ENCODE assay signal across 28 mouse cellular contexts in genomic region chr5:66384114-66384513, GRCm38 (mm10).
DNase-seq lines count a peak whose midpoint lies in the region; ATAC-seq lines count a peak whose summit lies in the region.
"Had no signal": no experiment of that assay in that cellular context is flagged by ENCODE, and none has a peak within 500 bp of the region (broad histone marks: within the 10 kb centered on the region; RNA-seq: fewer than 3 reads in every experiment).

No protein-coding gene starts in this region.

- WGBS in embryonic facial prominence, embryonic 14.5 days = 80% methylated on average over 5 of the region's 5 CpGs
- 88% methylated on average over 5 of the region's 5 CpGs for WGBS in embryonic facial prominence, embryonic 10.5 days
- 53% methylated on average over 5 of the region's 5 CpGs for WGBS in kidney, embryonic 14.5 days
- 81% methylated on average over 5 of the region's 5 CpGs for WGBS in midbrain, embryonic 13.5 days
- 83% methylated on average over 5 of the region's 5 CpGs for WGBS in midbrain, embryonic 15.5 days
- WGBS in neural tube, embryonic 15.5 days = 75% methylated on average over 5 of the region's 5 CpGs

- no peaks in the 10 kb centered on the region for H3K27me3 ChIP-seq in embryonic facial prominence, embryonic 14.5 days (replicated peaks; ENCODE audit: control insufficient read depth, insufficient read depth, low read length)
- no peaks in the 10 kb centered on the region for H3K27me3 ChIP-seq in embryonic facial prominence, embryonic 10.5 days (replicated peaks; ENCODE audit: low read depth, poor library complexity, severe bottlenecking)
- no peaks in the 10 kb centered on the region for H3K27me3 ChIP-seq in kidney, embryonic 14.5 days (ENCODE audit: control insufficient read depth, insufficient read depth, low read length)
- no peaks in the 10 kb centered on the region for H3K27me3 ChIP-seq in midbrain, embryonic 13.5 days
- H3K27me3 ChIP-seq in midbrain, embryonic 15.5 days (replicated peaks) = no peaks in the 10 kb centered on the region
- no peaks in the 10 kb centered on the region for H3K27me3 ChIP-seq in neural tube, embryonic 15.5 days (replicated peaks)
- H3K27me3 ChIP-seq: CH12.LX; embryonic facial prominence, embryonic 12.5 days; heart, embryonic 12.5 days; intestine, embryonic 15.5 days; liver, embryonic 13.5 days; Patski had no signal

- no peaks in the 10 kb centered on the region for H3K4me1 ChIP-seq in embryonic facial prominence, embryonic 14.5 days (ENCODE audit: control insufficient read depth, insufficient read depth, low read length)
- peaks cover 11% of the 10 kb centered on the region; the same call in 1 of the 2 replicates for H3K4me1 ChIP-seq in embryonic facial prominence, embryonic 10.5 days
- no peaks in the 10 kb centered on the region for H3K4me1 ChIP-seq in kidney, embryonic 14.5 days (ENCODE audit: control insufficient read depth, insufficient read depth, low read length)
- H3K4me1 ChIP-seq in midbrain, embryonic 13.5 days (replicated peaks) = peaks cover 36% of the 10 kb centered on the region
- peaks cover 29% of the 10 kb centered on the region for H3K4me1 ChIP-seq in midbrain, embryonic 15.5 days
- peaks cover 54% of the 10 kb centered on the region for H3K4me1 ChIP-seq in neural tube, embryonic 15.5 days
- H3K4me1 ChIP-seq: embryonic facial prominence, embryonic 12.5 days; intestine, embryonic 15.5 days; liver, embryonic 13.5 days had no signal

- ATAC-seq in embryonic facial prominence, embryonic 14.5 days (ENCODE audit: low read depth) = peak; percentile 88
- peak; percentile 79 for ATAC-seq in kidney, embryonic 14.5 days (ENCODE audit: low FRiP score, low TSS enrichment)
- ATAC-seq in midbrain, embryonic 13.5 days = no peak
- ATAC-seq in midbrain, embryonic 15.5 days (replicated peaks) = no peak
- no peak for ATAC-seq in neural tube, embryonic 15.5 days (ENCODE audit: low FRiP score)
- ATAC-seq: forebrain, embryonic 16.5 days; intestine, embryonic 15.5 days had no signal

- H3K36me3 ChIP-seq in embryonic facial prominence, embryonic 14.5 days (ENCODE audit: control insufficient read depth, insufficient read depth, low read length) = 0 out of 2 replicates have a peak, but pooled peaks cover 3% of the 10 kb centered on the region
- H3K36me3 ChIP-seq in embryonic facial prominence, embryonic 10.5 days (replicated peaks) = no peaks in the 10 kb centered on the region
- 0 out of 2 replicates have a peak, but pooled peaks cover 8% of the 10 kb centered on the region for H3K36me3 ChIP-seq in kidney, embryonic 14.5 days (ENCODE audit: control insufficient read depth, insufficient read depth, low read length)
- no peaks in the 10 kb centered on the region for H3K36me3 ChIP-seq in midbrain, embryonic 13.5 days
- no peaks in the 10 kb centered on the region for H3K36me3 ChIP-seq in midbrain, embryonic 15.5 days (replicated peaks)
- H3K36me3 ChIP-seq in neural tube, embryonic 15.5 days = no peaks in the 10 kb centered on the region
- H3K36me3 ChIP-seq: embryonic facial prominence, embryonic 12.5 days; heart, embryonic 12.5 days; intestine, embryonic 15.5 days; liver, embryonic 13.5 days had no signal

- no peak overlapping the region for H3K27ac ChIP-seq in embryonic facial prominence, embryonic 14.5 days (replicated peaks; ENCODE audit: low read depth, low read length)
- no peak overlapping the region for H3K27ac ChIP-seq in embryonic facial prominence, embryonic 10.5 days (replicated peaks)
- H3K27ac ChIP-seq in kidney, embryonic 14.5 days (ENCODE audit: low read depth, low read length) = no peak overlapping the region
- 0 out of 2 replicates have a peak overlapping the region, but pooled peaks have one; percentile 41 for H3K27ac ChIP-seq in midbrain, embryonic 13.5 days
- H3K27ac ChIP-seq in midbrain, embryonic 15.5 days = no peak overlapping the region
- H3K27ac ChIP-seq in neural tube, embryonic 15.5 days (replicated peaks) = peak overlapping the region; percentile 66
- H3K27ac ChIP-seq: embryonic facial prominence, embryonic 12.5 days; gastrocnemius, adult 2 months; intestine, embryonic 15.5 days; liver, embryonic 13.5 days had no signal

- no peak overlapping the region for H3K9ac ChIP-seq in embryonic facial prominence, embryonic 14.5 days (ENCODE audit: low read depth, low read length)
- no peak overlapping the region for H3K9ac ChIP-seq in kidney, embryonic 14.5 days (ENCODE audit: low read depth, low read length)
- H3K9ac ChIP-seq in midbrain, embryonic 13.5 days (replicated peaks) = no peak overlapping the region
- H3K9ac ChIP-seq in midbrain, embryonic 15.5 days = no peak overlapping the region
- H3K9ac ChIP-seq in neural tube, embryonic 15.5 days (replicated peaks) = no peak overlapping the region
- H3K9ac ChIP-seq: embryonic facial prominence, embryonic 12.5 days; heart, embryonic 12.5 days; intestine, embryonic 15.5 days; liver, embryonic 13.5 days had no signal

- H3K4me3 ChIP-seq in embryonic facial prominence, embryonic 14.5 days (ENCODE audit: low read depth, low read length) = no peak overlapping the region
- H3K4me3 ChIP-seq in embryonic facial prominence, embryonic 10.5 days = no peak overlapping the region
- no peak overlapping the region for H3K4me3 ChIP-seq in kidney, embryonic 14.5 days (ENCODE audit: low read length)
- no peak overlapping the region for H3K4me3 ChIP-seq in midbrain, embryonic 13.5 days (replicated peaks)
- no peak overlapping the region for H3K4me3 ChIP-seq in midbrain, embryonic 15.5 days
- no peak overlapping the region for H3K4me3 ChIP-seq in neural tube, embryonic 15.5 days (replicated peaks)
- H3K4me3 ChIP-seq: embryonic facial prominence, embryonic 12.5 days; erythroblast, embryonic 14.5 days; gastrocnemius, adult 2 months; heart, embryonic 12.5 days; intestine, embryonic 15.5 days; liver, embryonic 13.5 days had no signal

- H3K9me3 ChIP-seq in embryonic facial prominence, embryonic 14.5 days (ENCODE audit: control insufficient read depth, low read length) = no peaks in the 10 kb centered on the region
- no peaks in the 10 kb centered on the region for H3K9me3 ChIP-seq in embryonic facial prominence, embryonic 10.5 days
- no peaks in the 10 kb centered on the region for H3K9me3 ChIP-seq in kidney, embryonic 14.5 days (ENCODE audit: control insufficient read depth, low read length)
- H3K9me3 ChIP-seq in midbrain, embryonic 13.5 days = no peaks in the 10 kb centered on the region
- no peaks in the 10 kb centered on the region for H3K9me3 ChIP-seq in midbrain, embryonic 15.5 days
- no peaks in the 10 kb centered on the region for H3K9me3 ChIP-seq in neural tube, embryonic 15.5 days (replicated peaks)
- H3K9me3 ChIP-seq: embryonic facial prominence, embryonic 12.5 days; heart, embryonic 12.5 days; intestine, embryonic 15.5 days; liver, embryonic 13.5 days had no signal

- DNase-seq in embryonic facial prominence, embryonic 14.5 days (ENCODE audit: low spot score) = peak; percentile 85
- no peak for DNase-seq in embryonic facial prominence, embryonic 10.5 days (ENCODE audit: low spot score)
- DNase-seq in kidney, postnatal 10 days = no peak
- no peak for DNase-seq in Muller cell, postnatal 12 days (ENCODE audit: inconsistent ontology term)
- DNase-seq: adrenal gland, postnatal 10 days; cerebellum, adult 11 months; gastrocnemius, adult 2 months; gastrocnemius, postnatal 36 days; heart, adult 18-20 months; kidney, adult 8-10 months; kidney, postnatal 4 days; liver, embryonic 13.5 days; lung, adult 18-20 months; lung, postnatal 14 days; right cerebral cortex, adult 18-20 months; spleen, adult 18-20 months; thymus, postnatal 25 days had no signal

- no peak overlapping the region for H3K4me2 ChIP-seq in embryonic facial prominence, embryonic 14.5 days (ENCODE audit: low read depth, low read length)
- H3K4me2 ChIP-seq in kidney, embryonic 14.5 days (replicated peaks; ENCODE audit: low read depth, low read length) = no peak overlapping the region
- no peak overlapping the region for H3K4me2 ChIP-seq in midbrain, embryonic 13.5 days (replicated peaks)
- H3K4me2 ChIP-seq in midbrain, embryonic 15.5 days = no peak overlapping the region
- H3K4me2 ChIP-seq in neural tube, embryonic 15.5 days = no peak overlapping the region
- H3K4me2 ChIP-seq: embryonic facial prominence, embryonic 12.5 days; heart, embryonic 12.5 days; intestine, embryonic 15.5 days; liver, embryonic 13.5 days had no signal

Comparison
In these comparisons a context has a peak if more than half of its experiments do, and no peak if none do; other contexts are left out.
1. H3K27ac ChIP-seq: peak in midbrain, embryonic 13.5 days (single experiment) and neural tube, embryonic 15.5 days (single experiment); none in embryonic facial prominence, embryonic 14.5 days (single experiment), embryonic facial prominence, embryonic 10.5 days (single experiment), kidney, embryonic 14.5 days (single experiment) and midbrain, embryonic 15.5 days (single experiment).
2. ATAC-seq: peak in embryonic facial prominence, embryonic 14.5 days (single experiment) and kidney, embryonic 14.5 days (single experiment); none in midbrain, embryonic 13.5 days (single experiment), midbrain, embryonic 15.5 days (single experiment) and neural tube, embryonic 15.5 days (single experiment).